Mouse (Mus musculus): ENCODE results near the gene Ptgs1.
A peak's percentile ranks its signal among the peaks of the same experiment; 100 is the strongest.

The Ptgs1 gene

GRCm38 (mm10) chr2:36247964-36248363 lies 17.7 kb downstream of the Ptgs1 start:
- DNase-seq (ENCODE audit: low read depth, low spot score): no peak

- DNase-seq (ENCODE audit: low read depth, low spot score): no peak
Measured at GRCm38 (mm10) chr2:36251156-36251555, 20.9 kb downstream of the Ptgs1 start.

- DNase-seq (ENCODE audit: low read depth, low spot score): no peak
Measured at GRCm38 (mm10) chr2:36252505-36252904, 22.3 kb downstream of the Ptgs1 start.

- DNase-seq (ENCODE audit: low read depth, low spot score): no peak
Measured at GRCm38 (mm10) chr2:36254445-36254844, 24.2 kb downstream of the Ptgs1 start.

GRCm38 (mm10) chr2:36256931-36257330 lies 26.7 kb downstream of the Ptgs1 start:
- no peak for DNase-seq (ENCODE audit: low read depth, low spot score)

GRCm38 (mm10) chr2:36259382-36259781 lies 29.2 kb downstream of the Ptgs1 start:
- DNase-seq (ENCODE audit: low read depth, low spot score): no peak

- no peak for DNase-seq (ENCODE audit: low read depth, low spot score)
Measured at GRCm38 (mm10) chr2:36259798-36260540, 29.7 kb downstream of the Ptgs1 start.

- no peak for DNase-seq (ENCODE audit: low read depth, low spot score)
Measured at GRCm38 (mm10) chr2:36262025-36262424, 31.8 kb downstream of the Ptgs1 start.

- no peak for DNase-seq (ENCODE audit: low read depth, low spot score)
Measured at GRCm38 (mm10) chr2:36269458-36269857, 39.2 kb downstream of the Ptgs1 start.

GRCm38 (mm10) chr2:36270186-36270585 lies 40.0 kb downstream of the Ptgs1 start:
- DNase-seq (ENCODE audit: low read depth, low spot score): no peak

GRCm38 (mm10) chr2:36271085-36271484 lies 40.9 kb downstream of the Ptgs1 start:
- DNase-seq (ENCODE audit: low read depth, low spot score): no peak

GRCm38 (mm10) chr2:36272288-36272950 lies 42.2 kb downstream of the Ptgs1 start:
- no peak for DNase-seq (ENCODE audit: low read depth, low spot score)

- DNase-seq (ENCODE audit: low read depth, low spot score): peak; percentile 52
Measured at GRCm38 (mm10) chr2:36276454-36276853, 46.2 kb downstream of the Ptgs1 start.

GRCm38 (mm10) chr2:36278760-36279159 lies 48.5 kb downstream of the Ptgs1 start:
- DNase-seq (ENCODE audit: low read depth, low spot score): no peak

- no peak for DNase-seq (ENCODE audit: low read depth, low spot score)
Measured at GRCm38 (mm10) chr2:36281138-36281537, 50.9 kb downstream of the Ptgs1 start.

- DNase-seq (ENCODE audit: low read depth, low spot score): no peak
Measured at GRCm38 (mm10) chr2:36282301-36282700, 52.1 kb downstream of the Ptgs1 start.

Measured in skeletal muscle tissue, adult 2 months (tissue).